Mouse (Mus musculus): ENCODE measurements at regions not wholly inside any gene's neighbourhood (a gene's known extent, or its start where the extent isn't known, plus 50 kb on each side); places are given as distances from the start of the nearest gene placed in this dataset.

DNA sequence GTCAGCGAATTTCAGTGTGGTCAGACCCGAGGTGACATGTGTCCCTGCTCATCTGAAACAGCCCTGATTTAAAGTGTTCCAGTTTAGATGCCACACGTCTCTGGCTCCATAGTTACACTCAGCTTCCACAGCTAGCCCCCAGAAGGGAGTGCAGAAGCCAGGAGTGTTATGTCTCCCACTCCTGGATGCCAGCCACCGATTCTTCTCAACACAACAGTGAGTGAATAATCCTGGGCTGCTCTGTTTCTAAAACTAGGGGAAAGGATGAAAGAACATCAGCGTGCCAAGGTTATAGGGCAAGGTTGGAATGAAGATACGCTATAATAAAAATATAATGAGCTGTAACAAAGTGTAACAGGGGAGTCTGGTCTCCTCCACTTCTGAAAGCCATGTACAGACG, 51.5 kb upstream of the Stmnd1 start:
- intact Hi-C loops (cut with DNase I): no loop called here

DNA sequence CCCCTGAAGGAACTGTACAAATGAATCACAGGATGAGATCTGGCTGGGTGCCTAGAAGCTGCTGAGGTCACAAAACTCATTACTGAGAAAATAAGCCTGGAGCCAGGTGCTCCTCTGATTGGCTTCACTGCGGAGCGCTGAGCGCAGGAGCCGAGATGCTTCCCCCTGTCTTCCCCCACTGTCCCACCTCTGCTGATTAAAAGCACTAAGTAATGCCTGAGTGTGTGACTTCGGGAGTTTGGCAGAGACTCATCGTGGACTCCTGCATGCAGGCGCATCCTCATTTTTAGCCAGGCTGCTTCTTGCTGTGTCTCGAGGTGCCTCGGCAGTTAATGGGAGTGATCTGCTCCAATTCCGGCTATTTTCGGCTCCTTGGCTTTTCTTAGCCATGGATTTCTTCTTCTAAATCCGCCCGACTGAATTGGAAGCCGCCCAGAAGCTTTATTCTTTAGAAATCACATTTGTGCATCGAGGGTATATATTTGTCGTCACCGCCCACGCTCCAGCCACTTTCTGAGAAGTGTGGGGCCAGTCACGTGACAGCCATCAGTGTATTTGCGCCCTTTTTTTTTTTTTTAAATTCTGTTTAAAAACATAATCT, 55.3 kb upstream of the Stmnd1 start:
- intact Hi-C loops (cut with DNase I): no loop called here

More for the DNA sequence above, 51.5 kb upstream of the Stmnd1 start:
- DNase-seq: peak in 1 of 2 experiments; percentile 35

DNA sequence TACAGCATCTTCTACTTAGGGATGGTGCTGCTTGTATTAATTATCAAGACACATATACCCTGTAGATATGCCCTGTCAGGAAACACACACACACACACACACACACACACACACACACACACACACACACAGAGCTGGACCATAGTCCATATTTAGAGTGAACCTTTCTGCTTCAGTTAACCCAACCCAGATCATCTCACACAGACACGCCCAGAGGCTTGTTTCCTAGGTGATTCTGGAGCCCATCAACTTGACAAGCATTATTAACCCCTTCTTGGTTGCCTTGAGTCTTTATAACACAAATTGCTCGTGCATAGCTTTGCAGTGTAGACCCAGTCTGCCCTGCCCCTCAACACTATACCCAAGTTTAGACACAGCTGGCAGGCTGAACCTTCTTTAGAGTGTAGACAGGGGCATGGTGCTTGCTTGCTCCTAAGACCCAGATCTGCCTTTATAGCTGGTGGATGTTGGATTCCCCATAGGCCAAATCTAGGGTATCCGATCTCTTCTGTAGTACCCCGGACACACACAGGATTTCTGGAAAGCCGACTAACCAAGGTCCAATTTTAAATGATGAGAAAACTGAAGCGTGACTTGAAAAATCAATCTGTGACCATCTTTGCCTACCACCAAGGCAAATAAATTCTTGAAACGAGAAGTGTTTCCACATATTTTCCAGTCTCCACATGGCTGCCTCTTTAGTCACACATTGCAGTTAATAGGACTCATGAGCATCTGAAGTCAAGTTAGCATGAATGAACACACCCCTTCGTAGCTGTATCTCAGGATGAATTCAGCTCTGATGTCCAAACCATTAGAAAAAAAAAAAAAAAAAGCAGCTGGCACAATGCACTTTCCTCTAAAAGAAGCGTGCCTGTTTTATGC, 56.3 kb upstream of the Stmnd1 start:
- intact Hi-C loops (cut with DNase I): no loop called here
- DNase-seq: no peak

More for the DNA sequence above, 55.3 kb upstream of the Stmnd1 start:
- DNase-seq: peak; percentile 63 to 69

DNA sequence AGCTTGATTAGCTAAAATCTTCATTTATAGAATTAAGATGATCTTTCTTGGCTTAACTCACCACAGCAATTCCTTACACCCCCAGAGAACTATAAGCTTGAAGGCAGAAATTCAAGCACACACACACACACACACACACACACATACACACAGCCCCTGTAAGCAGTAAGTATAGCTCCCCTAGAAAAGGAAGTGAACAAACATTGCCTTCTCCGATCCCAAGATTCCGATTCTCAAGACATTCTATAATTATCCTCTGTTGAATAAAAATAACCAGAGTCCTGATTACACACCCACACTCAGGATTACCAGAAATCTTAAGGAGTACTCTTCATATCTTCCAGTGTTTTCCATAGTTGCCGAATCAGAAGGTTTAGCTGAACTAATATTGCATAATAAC, 70.0 kb upstream of the Stmnd1 start:
- no peak for DNase-seq
- intact Hi-C loops (cut with DNase I): no loop called here

DNA sequence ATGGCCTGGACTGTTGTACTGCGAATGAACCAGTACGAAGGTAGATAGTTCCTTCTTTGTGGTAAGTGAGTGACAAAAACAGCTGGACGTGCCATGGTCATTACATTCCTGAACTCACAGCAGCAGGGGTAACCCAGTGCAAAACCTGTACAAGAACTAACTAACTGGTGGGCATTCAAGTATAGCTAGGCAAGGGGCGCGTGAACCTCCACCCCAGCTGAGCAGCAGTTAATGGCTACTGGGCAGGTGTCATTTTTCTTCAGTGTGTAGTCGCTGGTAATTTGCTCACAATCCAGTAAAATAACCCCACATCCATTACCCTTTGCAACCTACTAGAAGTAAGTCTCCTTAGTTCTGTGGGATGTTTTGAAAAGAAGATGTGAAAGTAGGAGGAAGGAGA, 70.9 kb upstream of the Stmnd1 start:
- intact Hi-C loops (cut with DNase I): no loop called here
- DNase-seq: no peak

DNA sequence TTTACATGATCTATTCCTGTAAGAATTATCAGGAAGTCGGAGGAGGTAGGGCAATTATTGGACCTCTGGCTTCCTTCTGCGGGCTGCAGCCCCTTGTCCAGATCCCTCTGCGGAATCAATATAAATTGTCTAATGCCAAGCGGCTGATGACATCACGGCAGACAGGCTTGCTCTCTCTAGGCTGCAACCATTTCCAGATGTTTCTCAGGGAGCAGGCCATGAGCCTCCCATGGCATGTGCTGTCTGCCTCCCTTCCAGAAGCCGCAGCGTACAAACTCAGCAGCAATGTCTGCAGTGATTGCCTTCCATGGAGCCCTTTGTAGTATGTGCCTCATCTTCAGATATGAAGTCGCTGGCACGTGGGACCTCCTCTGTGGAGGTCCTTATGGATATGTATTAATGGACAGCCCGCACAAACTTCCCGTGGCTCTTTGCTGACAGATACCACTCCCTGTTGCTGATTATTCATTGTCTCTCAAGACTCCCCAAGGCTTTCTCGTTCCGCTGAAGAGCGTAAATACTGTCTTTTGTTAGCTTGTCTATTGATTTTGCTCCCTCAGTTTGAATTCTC, 72.4 kb upstream of the Stmnd1 start:
- DNase-seq: no peak
- intact Hi-C loops (cut with DNase I): no loop called here

DNA sequence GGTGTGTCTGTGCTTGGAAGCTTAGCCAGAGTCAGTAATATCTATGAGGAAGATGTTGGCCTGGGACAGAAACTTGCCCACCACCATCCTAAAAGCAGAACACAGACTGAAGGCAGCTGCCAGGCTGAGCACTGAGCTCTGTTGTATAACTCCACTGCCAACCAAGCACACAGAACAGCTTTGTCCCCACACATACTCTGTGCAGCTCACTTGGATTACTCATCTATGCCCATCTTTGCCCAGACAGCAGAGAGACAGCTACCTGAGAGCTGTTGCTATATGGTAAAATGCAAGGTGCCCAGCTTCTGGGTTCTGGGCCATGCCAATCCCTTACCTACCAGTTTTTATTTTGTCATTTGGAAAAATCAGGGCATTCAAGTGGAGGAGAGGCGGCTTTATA, 80.4 kb upstream of the Stmnd1 start:
- intact Hi-C loops (cut with DNase I): no loop called here
- DNase-seq: no peak

DNA sequence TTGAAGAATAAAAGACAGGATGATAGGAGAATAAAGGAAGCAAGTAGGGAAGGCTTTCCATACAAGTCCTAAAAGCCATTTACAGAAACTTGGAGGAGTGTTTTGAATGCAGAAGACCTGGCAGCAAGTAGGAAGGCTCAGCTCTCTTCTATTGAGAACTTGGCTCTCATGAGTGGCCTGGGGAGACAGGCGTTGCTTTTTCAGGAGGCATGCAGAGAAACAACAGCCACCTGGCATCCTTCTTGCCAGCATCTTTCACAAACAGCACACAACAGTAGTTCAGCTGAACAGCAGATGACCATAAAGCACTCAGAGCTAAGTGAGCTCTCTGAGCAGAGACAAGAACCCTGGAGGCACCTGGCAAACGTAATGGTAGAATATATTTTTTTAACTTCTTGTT, 83.8 kb upstream of the Stmnd1 start:
- DNase-seq: no peak
- intact Hi-C loops (cut with DNase I): no loop called here

DNA sequence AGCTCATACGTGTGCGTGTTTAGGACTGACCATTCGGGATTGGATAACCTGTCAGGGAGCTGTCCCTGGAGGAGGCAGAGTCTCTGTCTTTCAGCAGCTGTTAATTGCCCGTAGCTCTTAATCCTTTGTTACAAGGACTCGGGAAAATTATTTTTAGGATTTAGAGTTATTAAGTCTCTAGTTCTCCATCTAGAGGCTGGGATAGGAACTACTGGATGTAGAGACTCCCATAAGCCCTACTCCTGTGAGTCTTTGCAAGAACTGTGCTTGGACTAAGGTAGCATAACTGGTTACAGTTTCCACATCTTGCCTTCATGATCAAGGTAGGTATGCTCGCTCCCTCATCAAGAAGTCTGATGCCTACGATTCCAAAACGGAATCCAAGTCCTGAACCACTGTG, 90.7 kb upstream of the Stmnd1 start:
- intact Hi-C loops (cut with DNase I): loop anchor here (2.0 kb wide), 1 partner anchor 74 kb away; no protein-coding TSS in a partner anchor
- DNase-seq: peak; percentile 30 to 50

DNA sequence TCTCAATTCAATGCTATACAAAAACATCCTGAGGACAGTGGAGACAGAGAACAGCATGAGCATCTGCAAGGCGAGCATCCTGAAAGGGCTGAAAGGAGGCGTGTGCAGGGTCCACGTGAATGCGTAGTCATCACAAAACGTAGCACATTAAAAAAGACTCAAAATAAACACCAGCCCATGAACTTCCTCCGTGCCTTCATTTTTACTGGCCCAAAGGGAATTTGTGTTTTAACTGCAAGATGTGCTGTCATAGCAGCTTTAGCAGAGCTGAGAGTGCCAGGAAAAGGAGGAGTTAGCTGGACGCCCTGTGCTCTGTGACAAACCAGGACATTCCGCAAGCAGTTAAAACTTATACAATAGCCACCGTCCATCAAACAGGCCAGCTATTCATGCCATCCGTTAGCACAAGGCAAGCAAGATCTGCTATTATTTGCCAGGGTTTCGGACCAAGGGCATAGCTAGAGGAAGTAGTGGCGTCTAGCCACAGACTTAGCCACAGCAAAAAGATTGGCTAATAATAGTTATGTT, 92.9 kb upstream of the Stmnd1 start:
- peak in 1 of 2 experiments; percentile 32 for DNase-seq
- intact Hi-C loops (cut with DNase I): no loop called here

DNA sequence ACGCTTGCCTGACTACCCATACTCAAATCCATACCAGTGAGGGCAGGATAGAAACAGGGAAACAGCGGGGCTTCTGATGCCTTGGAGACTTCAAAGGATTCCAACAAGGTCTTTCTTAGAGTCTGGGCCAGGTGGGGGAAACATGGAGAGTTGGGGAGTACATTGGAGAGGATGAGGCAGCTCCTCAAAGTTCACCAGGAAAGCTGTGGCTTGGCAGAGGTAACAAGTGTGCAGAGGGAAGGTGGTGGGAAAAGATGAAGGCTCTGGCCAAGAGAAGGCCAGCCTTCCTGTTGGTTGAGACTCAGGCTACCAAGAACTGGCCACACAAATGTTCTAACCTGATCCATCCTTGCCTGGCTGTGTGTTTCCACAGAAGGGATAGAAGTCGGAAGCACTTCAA, 93.6 kb upstream of the Stmnd1 start:
- intact Hi-C loops (cut with DNase I): no loop called here
- no peak for DNase-seq

DNA sequence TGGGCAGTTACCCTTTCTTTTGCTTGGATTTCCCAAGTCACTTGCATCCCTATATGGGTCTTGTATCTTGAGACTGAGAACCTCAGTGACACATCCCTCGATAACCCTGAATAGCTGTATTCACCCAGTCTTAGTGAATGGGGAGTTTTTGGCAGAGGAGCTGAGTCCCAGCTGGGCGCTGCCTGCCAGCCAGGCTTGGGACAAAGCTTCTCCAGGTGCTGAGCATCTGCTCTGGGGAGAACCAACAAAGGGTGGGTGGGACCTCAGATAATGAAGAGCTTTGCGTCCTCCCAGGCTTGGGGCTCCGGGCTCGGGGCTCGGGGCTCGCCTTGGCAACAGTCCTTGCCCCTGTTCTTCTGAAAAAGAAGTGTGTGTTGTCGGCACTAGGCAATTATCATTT, 100.4 kb upstream of the Stmnd1 start:
- intact Hi-C loops (cut with DNase I): no loop called here
- no peak for DNase-seq

DNA sequence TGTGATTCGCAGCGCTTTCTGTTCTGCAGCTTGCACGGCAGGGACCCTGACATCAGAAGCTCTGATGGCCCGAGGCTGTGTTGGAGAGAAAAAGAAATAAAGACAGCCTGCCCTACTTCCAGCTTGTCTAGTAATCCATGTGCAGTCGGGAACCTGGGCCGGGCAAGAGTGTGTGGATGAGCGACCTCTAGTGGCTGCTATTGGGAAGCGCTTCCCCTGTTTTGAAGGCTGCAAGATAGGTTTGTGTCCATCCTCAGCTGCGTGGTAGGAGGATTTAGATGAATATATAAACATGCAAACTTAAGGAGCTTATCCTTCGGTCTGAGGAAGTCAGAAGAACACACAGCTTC, 111.5 kb upstream of the Stmnd1 start:
- peak; percentile 78 to 84 for DNase-seq
- intact Hi-C loops (cut with DNase I): loop anchor here (1.0 to 5.0 kb wide), 4 partner anchors 95 to 623 kb away; no protein-coding TSS in a partner anchor

DNA sequence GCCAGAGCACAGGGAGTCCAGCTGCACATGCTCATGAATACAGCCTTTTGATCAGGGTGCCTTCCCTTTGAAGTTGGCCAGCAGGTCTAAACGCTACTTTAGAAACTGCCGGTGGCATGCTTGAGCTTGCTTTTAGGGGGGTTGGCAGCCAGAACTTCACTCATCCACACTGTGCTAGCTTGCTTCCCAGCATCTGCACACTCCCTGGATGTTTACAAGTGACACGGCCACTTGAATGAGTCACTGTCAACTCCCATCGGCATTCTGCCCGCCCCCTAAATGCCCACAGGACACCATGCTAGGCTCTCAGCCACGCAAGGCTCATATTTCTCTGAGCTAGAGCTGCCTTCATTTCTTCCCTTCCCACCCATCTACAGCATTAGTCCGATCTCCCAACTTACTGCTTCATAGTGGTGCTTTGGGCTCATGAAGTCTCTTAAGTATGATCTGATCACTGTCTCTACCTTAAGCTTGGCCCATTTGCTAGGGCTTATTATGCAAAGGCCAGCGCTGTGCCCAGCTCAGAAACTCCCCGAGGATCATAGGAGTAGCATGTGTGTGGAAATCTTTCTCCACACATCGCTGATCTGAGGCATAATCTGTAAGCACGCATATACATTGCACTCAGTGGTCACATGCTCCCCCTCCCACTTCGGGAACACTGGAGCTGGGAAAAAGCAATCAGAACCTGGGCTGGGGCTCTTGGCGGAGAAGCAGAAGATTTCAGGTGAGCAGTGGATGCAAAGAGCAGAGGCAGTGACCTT, 112.1 kb upstream of the Stmnd1 start:
- DNase-seq: no peak
- intact Hi-C loops (cut with DNase I): loop anchor here (1.0 to 5.0 kb wide), 4 partner anchors 96 to 623 kb away; no protein-coding TSS in a partner anchor

DNA sequence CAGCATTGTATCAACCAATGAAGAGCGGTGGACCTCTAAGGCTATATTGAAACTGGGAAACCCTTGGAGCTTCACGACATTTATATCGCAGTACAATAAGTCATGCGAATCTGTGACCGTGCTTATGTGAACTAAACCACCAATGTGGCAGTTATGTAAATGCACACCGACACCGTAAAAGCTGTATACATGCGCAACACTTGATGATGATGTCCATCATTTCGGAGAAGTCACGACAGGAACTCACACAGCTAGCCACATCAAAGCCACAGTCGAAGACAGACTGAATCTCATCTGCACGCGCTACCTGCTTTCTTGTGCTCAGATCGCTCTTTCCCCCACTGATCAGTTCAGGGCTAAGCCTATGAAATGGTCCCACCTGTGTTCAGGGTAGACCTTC, 114.2 kb upstream of the Stmnd1 start:
- DNase-seq: no peak
- intact Hi-C loops (cut with DNase I): no loop called here

DNA sequence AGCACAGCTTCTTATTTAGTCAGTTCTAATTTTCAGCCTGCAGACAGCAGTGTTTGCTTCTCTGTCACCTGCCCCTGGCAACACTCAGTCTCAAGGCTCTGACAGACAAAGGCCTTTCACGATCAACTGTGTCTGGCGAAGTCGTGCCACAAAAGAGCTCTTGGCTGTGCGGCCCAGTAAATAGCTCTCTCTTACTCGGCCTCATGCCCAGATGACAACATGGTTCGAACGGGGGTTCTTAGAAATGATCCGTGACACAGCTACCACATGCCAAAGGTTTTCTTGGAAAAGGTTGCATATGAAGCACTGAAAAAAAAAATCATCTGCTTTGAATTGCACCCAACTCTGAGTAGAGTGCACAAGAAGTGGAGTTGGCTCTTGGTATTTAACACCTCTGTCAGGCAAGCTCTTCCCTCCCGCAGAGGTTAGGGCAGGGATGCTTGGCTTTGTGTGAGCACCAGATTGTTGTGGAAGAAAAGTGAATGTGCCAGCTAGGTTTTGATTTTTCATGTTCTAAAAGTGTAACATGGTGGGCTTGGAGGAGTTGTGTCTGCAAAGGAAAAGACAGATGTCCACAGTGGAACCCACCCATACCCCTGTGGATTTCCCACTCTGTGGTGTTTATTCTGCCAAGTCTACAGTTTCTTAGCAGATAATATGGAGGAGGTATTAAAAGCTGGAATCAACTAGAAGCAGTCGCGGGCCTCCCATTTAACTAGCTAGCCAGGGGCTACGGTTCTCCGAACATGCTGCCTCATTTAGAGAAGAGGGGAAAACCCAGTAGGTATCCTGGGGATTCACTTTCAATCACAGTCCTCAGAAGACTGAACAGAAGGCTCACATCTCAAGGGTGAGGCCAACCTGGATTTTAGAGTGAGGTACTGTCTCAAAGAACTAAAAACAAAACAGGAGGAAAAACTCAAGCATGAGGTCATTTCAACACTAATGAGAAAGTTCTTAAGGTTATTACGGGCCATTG, 120.0 kb upstream of the Stmnd1 start:
- intact Hi-C loops (cut with DNase I): no loop called here
- DNase-seq: no peak

DNA sequence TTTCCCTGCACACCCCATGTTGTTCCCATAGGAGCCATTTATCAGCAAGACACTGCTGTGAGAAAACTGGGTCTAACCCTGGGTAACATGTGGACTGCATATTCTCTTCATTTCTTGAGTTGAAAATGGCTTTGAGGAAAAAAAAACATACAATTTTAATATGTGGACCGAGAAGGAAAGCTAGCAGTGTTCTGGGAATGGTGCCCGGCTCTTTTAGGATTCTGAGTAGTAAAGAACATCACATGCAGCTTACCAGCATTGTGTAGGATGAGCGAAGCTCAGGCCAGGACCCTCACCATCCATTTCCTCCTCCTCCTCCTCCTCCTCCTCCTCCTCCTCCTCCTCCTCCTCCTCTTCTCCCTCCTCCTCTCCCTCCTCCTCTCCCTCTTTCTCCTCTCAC, 133.5 kb upstream of the Stmnd1 start:
- DNase-seq: no peak
- intact Hi-C loops (cut with DNase I): no loop called here

DNA sequence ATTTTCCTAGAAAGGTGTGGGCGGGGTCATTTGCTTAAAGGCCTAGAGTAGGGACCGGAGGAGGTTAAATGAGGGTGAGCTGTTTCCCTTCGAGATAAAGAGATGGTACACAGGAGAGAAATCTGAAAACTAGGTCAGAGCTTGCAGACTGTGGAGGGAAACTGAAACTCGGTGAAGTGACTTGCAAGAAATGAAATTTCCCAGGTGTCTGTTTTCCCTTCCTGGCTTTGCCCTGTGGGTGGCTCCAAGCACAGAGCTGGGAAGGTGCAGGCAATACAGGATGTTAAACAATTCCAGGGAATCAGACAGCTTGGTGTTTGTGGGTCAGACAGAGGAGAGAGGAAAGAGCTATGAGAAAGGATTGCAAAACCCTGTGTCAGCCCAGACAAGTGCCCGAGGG, 134.3 kb upstream of the Stmnd1 start:
- no peak for DNase-seq
- intact Hi-C loops (cut with DNase I): no loop called here

DNA sequence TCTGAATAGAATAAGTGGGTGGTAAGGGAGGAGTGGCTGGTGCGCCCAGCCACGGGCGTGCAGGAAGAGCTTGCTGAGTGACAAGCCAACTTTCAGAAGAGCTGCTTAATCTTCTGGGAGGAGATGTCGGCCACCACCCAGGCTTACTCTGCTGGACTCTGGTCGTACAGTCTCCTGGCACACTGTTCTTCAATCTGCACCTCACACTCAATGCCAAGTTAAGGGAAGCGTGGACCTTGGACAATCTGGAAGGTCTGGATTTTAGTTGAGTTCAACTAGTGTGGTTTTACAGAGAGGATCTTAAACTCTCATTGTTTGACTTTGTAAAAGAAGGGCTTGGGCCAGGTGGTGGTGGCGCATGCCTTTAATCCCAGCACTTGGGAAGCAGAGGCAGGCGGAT, 138.1 kb upstream of the Stmnd1 start:
- no peak for DNase-seq
- intact Hi-C loops (cut with DNase I): no loop called here

Measured in heart, postnatal 10 days (tissue).